Mouse (Mus musculus) embryonic facial prominence, embryonic 15.5 days (tissue): ENCODE data around the gene Gm20388. TPM values are rescaled to one million over a fixed set of nuclear protein-coding genes. Genes with fewer than 3 reads are reported as not detected.

ENCODE experiments used
- ATAC-seq: fragments of 200-750 bp; cut with Nextera tagmentation; 2 replicates; pipeline ENCODE4 v1.8.0; 2017; ENCODE audit warnings: low read depth, moderate TSS enrichment; ENCODE audit not compliant: insufficient number of reproducible peaks, low FRiP score, low TSS enrichment
- H3K27ac ChIP-seq: fragments of 300-500 bp; sonication (generic); replicated peaks from 2 replicates; pipeline ENCODE4 v1.5.1; 2015; ENCODE audit warnings: mild to moderate bottlenecking, inconsistent platforms
- H3K27me3 ChIP-seq: fragments of 300-500 bp; sonication (generic); 2 replicates; pipeline ENCODE4 v1.6.1; 2015; ENCODE audit warnings: inconsistent platforms
- H3K36me3 ChIP-seq: fragments of 300-500 bp; sonication (generic); 2 replicates; pipeline ENCODE4 v1.6.1; 2015; ENCODE audit warnings: mild to moderate bottlenecking, inconsistent platforms
- H3K4me1 ChIP-seq: fragments of 300-500 bp; sonication (generic); 2 replicates; pipeline ENCODE4 v1.6.1; 2015; ENCODE audit warnings: inconsistent platforms
- H3K4me2 ChIP-seq: fragments of 300-500 bp; sonication (generic); replicated peaks from 2 replicates; pipeline ENCODE4 v1.6.1; 2015; ENCODE audit warnings: mild to moderate bottlenecking, inconsistent platforms
- H3K4me3 ChIP-seq: fragments of 300-500 bp; sonication (generic); replicated peaks from 2 replicates; pipeline ENCODE4 v1.5.1; 2015; ENCODE audit warnings: mild to moderate bottlenecking, inconsistent platforms
- H3K9ac ChIP-seq: fragments of 300-500 bp; sonication (generic); 2 replicates; pipeline ENCODE4 v1.6.1; 2015; ENCODE audit warnings: inconsistent platforms
- H3K9me3 ChIP-seq: fragments of 300-500 bp; sonication (generic); replicated peaks from 2 replicates; pipeline ENCODE4 v1.6.1; 2016; ENCODE audit warnings: inconsistent platforms
- WGBS: fragments of 180-500 bp; shearing (Covaris S2); methylation state at CpG from one replicate; pipeline ENCODE4 v1.1.7; 2015; 5-methylcytosine and 5-hydroxymethylcytosine counted together
- polyA plus RNA-seq: library from polyadenylated mRNA; unstranded; fragments of >200 nt; fragmentation: Nextera tagmentation; extraction: Ambion mirVana; gene quantifications from 2 replicates; pipeline ENCODE4 v1.2.1, GENCODE M21; 2015

The Gm20388 gene
- polyA plus RNA-seq, 1 experiment from 2014 or later: 8.0 TPM

GRCm38 (mm10) chr8:120531775-120532516 lies 621.3 kb downstream of the Gm20388 start:
- peaks cover 84% of the 10 kb centered on the region for H3K4me1 ChIP-seq
- H3K9me3 ChIP-seq: no peaks in the 10 kb centered on the region
- H3K9ac ChIP-seq: no peak overlapping the region
- H3K4me3 ChIP-seq: no peak overlapping the region
- ATAC-seq: no peak
- H3K36me3 ChIP-seq: no peaks in the 10 kb centered on the region
- no peak overlapping the region for H3K4me2 ChIP-seq
- H3K27me3 ChIP-seq: no peaks in the 10 kb centered on the region
- 39% methylated on average over 10 of the region's 10 CpGs for WGBS
- H3K27ac ChIP-seq: peak overlapping the region; percentile 44; the same call in 1 of the 2 replicates

DNA sequence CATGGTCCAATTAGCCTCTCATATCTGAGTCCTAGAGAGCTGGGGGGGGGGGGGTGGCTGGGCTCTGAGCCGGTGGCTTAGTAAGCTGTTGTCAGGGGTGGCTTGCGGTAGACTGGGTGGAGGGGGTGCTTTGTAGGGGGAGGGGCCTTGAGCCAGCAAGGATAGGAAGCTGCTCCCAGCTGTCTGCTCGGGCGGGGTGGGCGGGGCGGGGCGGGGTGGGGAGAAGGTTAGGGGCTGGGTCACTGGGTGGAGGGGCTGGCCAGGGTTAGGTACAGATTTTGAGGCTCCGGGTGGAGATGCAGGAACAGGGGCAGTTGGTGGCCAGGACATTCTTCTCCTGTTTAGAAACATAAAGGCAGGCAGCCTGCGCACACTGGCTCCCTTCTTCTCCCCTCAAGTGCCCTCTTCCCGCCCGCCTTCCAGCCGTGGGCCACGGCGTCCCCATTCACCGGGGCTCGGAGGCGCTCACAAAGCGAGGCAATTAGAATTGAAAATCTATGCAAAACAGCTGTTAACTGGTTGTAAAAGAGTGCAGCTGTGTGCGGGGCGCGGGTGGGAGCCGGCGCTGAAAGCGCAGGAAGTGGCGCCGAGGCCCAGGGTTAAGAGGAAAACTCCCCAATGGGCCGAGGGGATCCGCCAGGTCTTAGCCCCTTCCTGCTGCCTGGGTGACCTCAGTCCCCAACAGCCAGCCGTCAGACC lies 622.0 kb downstream of the Gm20388 start:
- 0 out of 2 replicates have a peak, but pooled peaks have one; percentile 15 for ATAC-seq
- Histone ChIP-seq H3K27ac (peak overlapping the region; percentile 48), H3K4me1 (peaks cover 84% of the 10 kb centered on the region), H3K4me2 (peak overlapping the region; percentile 41), H3K36me3 (no peaks in the 10 kb centered on the region), H3K9ac (no peak overlapping the region), H3K9me3 (no peaks in the 10 kb centered on the region), H3K27me3 (no peaks in the 10 kb centered on the region), H3K4me3 (0 out of 2 replicates have a peak overlapping the region, but pooled peaks have one; percentile 10)
- 6% methylated on average over 28 of the region's 29 CpGs for WGBS

DNA sequence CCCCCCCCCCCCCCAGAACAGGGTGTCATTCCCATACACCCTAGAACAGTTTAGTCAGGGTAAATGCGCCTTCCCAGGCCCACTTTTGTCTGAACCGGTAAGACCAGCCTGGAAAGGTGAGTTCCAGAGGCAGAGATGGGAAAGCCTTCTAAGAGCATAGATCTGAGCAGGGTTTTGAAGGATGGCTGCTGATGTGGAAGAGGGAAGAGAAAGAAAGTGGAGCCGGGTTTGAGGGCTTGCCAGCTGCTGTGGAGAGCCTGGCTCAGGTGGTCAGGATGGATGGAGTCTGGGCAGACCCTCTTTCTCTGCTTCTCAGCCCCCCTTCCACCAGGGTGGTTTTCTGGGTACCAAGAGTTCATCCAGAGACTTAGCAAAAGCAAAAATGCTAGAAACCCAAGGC lies 622.7 kb downstream of the Gm20388 start:
- H3K27ac ChIP-seq: no peak overlapping the region
- no peaks in the 10 kb centered on the region for H3K9me3 ChIP-seq
- no peak overlapping the region for H3K9ac ChIP-seq
- no peaks in the 10 kb centered on the region for H3K27me3 ChIP-seq
- H3K4me3 ChIP-seq: no peak overlapping the region
- ATAC-seq: no peak
- peak overlapping the region; percentile 41; the same call in 1 of the 2 replicates for H3K4me2 ChIP-seq
- 33% methylated on average over 3 of the region's 3 CpGs for WGBS
- peaks cover 84% of the 10 kb centered on the region for H3K4me1 ChIP-seq
- H3K36me3 ChIP-seq: no peaks in the 10 kb centered on the region

- H3K27me3 ChIP-seq: no peaks in the 10 kb centered on the region
- no peak overlapping the region for H3K9ac ChIP-seq
- H3K4me1 ChIP-seq: peaks cover 84% of the 10 kb centered on the region
- no peaks in the 10 kb centered on the region for H3K9me3 ChIP-seq
- 54% methylated on average over 8 of the region's 8 CpGs for WGBS
- no peaks in the 10 kb centered on the region for H3K36me3 ChIP-seq
- H3K4me3 ChIP-seq: no peak overlapping the region
- no peak for ATAC-seq
- H3K27ac ChIP-seq: no peak overlapping the region
- H3K4me2 ChIP-seq: no peak overlapping the region
These were observed 623.4 kb downstream of the Gm20388 start for GRCm38 (mm10) chr8:120534080-120534479.

DNA sequence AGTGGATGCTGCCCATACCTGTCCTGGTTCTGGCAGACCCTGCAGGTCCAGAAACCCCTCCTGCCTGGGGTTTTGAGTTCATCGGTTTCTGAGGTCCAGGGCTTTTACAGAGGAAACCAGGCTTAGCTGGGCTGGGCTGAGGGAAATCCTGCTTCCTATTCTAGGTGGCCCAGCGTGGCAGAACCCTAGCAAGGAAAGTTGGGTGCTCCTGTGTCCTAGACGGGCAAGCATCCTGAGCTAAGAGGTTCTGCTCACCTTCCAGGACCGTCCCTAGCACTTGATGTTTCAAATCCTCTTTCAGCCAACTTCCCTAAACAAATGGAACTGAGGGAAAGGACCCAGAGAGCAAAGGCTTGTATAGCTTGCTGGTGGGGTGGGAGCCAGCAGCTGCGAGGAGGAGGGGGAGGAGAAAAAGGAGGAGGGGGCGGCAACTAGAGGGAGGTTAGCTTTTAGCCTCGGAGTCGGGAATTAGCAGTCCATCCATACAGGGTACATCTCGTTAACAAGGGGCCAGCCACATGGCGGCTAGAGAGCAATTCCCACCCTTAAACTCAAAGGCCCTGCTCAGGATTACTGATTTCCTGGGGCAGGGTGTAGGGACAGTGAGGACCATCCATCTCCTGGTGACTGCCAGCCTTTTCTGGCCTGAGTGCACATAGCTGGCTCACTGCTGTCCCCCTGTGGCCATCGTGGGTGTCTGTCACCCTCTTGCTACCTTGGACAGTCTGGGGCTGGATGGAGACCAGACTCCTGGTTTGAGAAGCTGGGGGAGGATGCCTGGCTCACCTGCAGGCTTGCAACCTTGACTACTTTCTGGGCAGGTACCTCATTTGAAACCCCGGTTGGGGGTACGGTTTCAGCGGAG lies 624.1 kb downstream of the Gm20388 start:
- no peak overlapping the region for H3K27ac ChIP-seq
- H3K36me3 ChIP-seq: no peaks in the 10 kb centered on the region
- no peak overlapping the region for H3K9ac ChIP-seq
- H3K4me3 ChIP-seq: no peak overlapping the region
- peak overlapping the region; percentile 98 for H3K4me2 ChIP-seq
- H3K27me3 ChIP-seq: no peaks in the 10 kb centered on the region
- peaks cover 87% of the 10 kb centered on the region for H3K4me1 ChIP-seq
- ATAC-seq: peak; percentile 30; the same call in 1 of the 2 replicates
- 20% methylated on average over 14 of the region's 14 CpGs for WGBS
- H3K9me3 ChIP-seq: no peaks in the 10 kb centered on the region

DNA sequence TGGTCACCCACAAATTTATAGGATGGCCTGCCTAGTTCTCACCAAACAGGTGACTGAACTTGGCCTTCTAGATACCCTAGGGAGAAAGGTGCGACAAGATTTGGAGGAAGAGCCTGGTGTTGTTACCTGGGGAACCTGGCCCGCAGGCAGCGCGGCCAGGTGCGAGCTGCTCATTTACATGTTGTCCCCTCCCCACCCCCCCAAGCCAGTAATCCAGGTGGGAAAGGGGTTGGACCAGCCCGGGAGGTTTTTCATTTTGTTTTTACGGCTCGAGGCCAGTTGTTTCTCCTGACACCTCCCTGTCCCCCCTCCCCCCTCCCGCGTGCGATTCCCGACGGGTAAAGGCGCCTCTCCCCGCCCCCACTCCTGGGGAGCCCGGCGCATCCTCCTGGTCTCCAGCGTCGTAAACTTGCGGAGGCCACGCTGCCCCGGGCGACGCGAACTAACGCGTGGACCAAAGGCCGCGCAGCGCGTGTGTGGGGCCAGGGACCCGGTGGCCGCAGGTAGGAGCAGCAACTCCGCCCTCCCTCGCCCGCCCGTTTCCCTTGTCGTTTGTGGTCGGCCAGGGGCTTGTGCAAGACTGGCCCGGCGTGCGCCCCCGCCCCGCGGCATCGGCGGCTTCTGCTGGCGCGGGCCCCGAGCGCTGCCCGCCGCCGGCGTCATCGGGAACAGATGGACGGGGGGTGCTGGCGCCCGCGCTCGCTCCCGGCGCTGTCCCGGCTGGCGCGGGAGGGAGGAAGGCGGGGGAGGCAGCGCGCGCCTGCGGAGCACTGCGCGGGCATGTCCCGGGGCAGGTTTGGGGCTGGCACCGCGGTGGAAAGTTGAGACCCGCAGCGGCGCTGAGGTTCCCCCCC lies 625.0 kb downstream of the Gm20388 start:
- H3K9ac ChIP-seq: peak overlapping the region; percentile 28
- peak overlapping the region; percentile 60 for H3K4me3 ChIP-seq
- H3K9me3 ChIP-seq: no peaks in the 10 kb centered on the region
- no peaks in the 10 kb centered on the region for H3K36me3 ChIP-seq
- ATAC-seq: no peak
- under 1% methylated on average over 70 of the region's 79 CpGs for WGBS
- peaks cover 97% of the 10 kb centered on the region for H3K4me1 ChIP-seq
- H3K27ac ChIP-seq: peak overlapping the region; percentile 92
- no peaks in the 10 kb centered on the region for H3K27me3 ChIP-seq
- peak overlapping the region; percentile 98 for H3K4me2 ChIP-seq

DNA sequence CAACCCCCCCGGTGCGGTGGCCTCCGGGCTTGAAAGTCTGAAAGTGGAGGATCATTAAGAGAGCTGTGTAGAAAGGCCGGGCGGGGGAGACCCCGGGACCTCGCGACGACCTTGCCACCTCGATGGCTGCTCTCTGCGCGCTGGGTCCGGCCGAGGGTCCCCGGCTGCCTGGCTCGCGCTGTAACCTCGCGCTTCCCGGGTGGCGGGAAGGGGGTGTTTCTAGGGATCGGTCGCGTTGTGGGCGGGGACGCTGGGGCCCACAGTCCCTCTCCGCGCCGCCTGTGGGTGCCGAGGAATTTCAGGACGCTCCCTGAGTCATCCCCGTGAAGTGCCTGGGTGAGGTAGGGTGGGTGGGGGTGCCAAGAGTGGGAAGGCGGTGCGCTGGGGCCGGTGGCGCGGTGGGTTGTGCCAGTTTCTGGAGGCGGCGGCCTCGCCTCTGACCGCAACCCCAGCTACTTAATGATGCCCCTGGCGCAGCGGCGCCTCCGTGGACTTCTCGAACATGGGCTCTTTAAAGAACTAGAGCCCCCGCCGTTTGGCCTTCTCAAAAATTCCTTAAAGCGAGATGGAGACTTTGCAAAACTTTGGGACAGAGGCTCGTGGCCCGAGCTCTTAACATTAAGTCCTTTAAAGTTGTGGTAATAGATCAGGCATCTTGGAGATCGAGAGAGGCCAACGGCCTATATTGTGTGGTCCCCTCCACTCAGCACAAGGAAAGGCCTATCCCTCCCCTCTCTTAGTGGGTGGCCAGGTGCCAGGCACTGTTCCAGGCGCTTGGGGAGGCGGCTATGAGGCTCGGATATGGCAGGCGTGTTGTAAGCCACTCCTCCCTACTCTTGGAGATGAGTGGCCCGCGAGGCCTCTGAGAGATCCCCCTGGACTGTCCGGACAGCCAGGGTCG lies 625.9 kb downstream of the Gm20388 start:
- H3K4me3 ChIP-seq: peak overlapping the region; percentile 60
- H3K9me3 ChIP-seq: no peaks in the 10 kb centered on the region
- H3K4me1 ChIP-seq: peaks cover 92% of the 10 kb centered on the region
- peak; percentile 21 for ATAC-seq
- H3K4me2 ChIP-seq: peak overlapping the region; percentile 98
- WGBS: under 1% methylated on average over 61 of the region's 61 CpGs
- peak overlapping the region; percentile 92 for H3K27ac ChIP-seq
- H3K9ac ChIP-seq: peak overlapping the region; percentile 28
- no peaks in the 10 kb centered on the region for H3K27me3 ChIP-seq
- H3K36me3 ChIP-seq: no peaks in the 10 kb centered on the region

GRCm38 (mm10) chr8:120537207-120537817 lies 626.7 kb downstream of the Gm20388 start:
- Histone ChIP-seq H3K4me2 (peak overlapping the region; percentile 98), H3K9me3 (no peaks in the 10 kb centered on the region), H3K9ac (peak overlapping the region; percentile 44), H3K27me3 (no peaks in the 10 kb centered on the region), H3K27ac (peak overlapping the region; percentile 92), H3K4me1 (peaks cover 87% of the 10 kb centered on the region), H3K36me3 (no peaks in the 10 kb centered on the region), H3K4me3 (peak overlapping the region; percentile 60)
- ATAC-seq: peak; percentile 47
- under 1% methylated on average over 70 of the region's 79 CpGs for WGBS

GRCm38 (mm10) chr8:120537818-120538396 lies 627.3 kb downstream of the Gm20388 start:
- Histone ChIP-seq H3K9me3 (no peaks in the 10 kb centered on the region), H3K27me3 (no peaks in the 10 kb centered on the region), H3K9ac (peak overlapping the region; percentile 44), H3K27ac (peak overlapping the region; percentile 92), H3K4me3 (peak overlapping the region; percentile 60), H3K4me2 (peak overlapping the region; percentile 98), H3K36me3 (no peaks in the 10 kb centered on the region), H3K4me1 (peaks cover 85% of the 10 kb centered on the region)
- WGBS: under 1% methylated on average over 37 of the region's 46 CpGs
- peak; percentile 4; the same call in 1 of the 2 replicates for ATAC-seq
